Mouse (Mus musculus) spleen, postnatal 0 days (tissue): ENCODE data around the gene Hoxc12. TPM values are rescaled to one million over a fixed set of nuclear protein-coding genes. Genes with fewer than 3 reads are reported as not detected.

Experiments
- polyA plus RNA-seq: library from polyadenylated mRNA; unstranded; fragments of >200 nt; fragmentation: Nextera tagmentation; extraction: Ambion mirVana; gene quantifications from 2 replicates; pipeline ENCODE4 v1.2.1, GENCODE M21; 2015

The Hoxc12 gene
- polyA plus RNA-seq = not detected in 2 replicates

GRCm38 (mm10) chr15:102936279-102936972 is at the start of gene Hoxc12:
Gene Hoxc12 (plus strand): TSS chr15:102936757.

GRCm38 (mm10) chr15:102921053-102922011 is 15.2 kb upstream of the Hoxc12 start, which contains the start of gene Hoxc13:
Gene Hoxc13 (plus strand): TSS chr15:102921103.

GRCm38 (mm10) chr15:102954192-102955006 is 17.8 kb downstream of the Hoxc12 start, which contains the start of gene Hoxc11:
Gene Hoxc11 (plus strand): TSS chr15:102954427.

GRCm38 (mm10) chr15:102966776-102967311 is 30.3 kb downstream of the Hoxc12 start, which contains the start of gene Hoxc10:
Gene Hoxc10 (plus strand): TSS chr15:102966796.

DNA sequence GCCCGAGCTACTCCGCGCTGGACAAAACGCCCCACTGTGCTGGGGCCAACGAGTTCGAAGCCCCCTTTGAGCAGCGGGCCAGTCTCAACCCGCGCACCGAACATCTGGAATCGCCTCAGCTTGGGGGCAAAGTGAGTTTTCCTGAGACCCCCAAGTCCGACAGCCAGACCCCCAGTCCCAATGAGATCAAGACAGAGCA is 30.7 kb downstream of the Hoxc12 start, which contains the start of gene Hoxc5:
TSS of gene Hoxc5 (plus strand) at position 132 of the 199 bp plus-strand sequence.

GRCm38 (mm10) chr15:102976171-102976570 is 39.6 kb downstream of the Hoxc12 start, which contains the start of gene Hoxc9:
Gene Hoxc9 (plus strand): TSS chr15:102976439.

Other genes with a start within 250 kb of the Hoxc12 start
- 17.6 and 23.3 TPM in 2 replicates for gene Calcoco1, start 214.6 kb upstream of the Hoxc12 start, polyA plus RNA-seq
- gene Hoxc13, start 15.7 kb upstream of the Hoxc12 start, polyA plus RNA-seq = not detected in 2 replicates
- not detected in 2 replicates for gene Hoxc11, start 17.7 kb downstream of the Hoxc12 start, polyA plus RNA-seq
- gene Hoxc10, start 30.0 kb downstream of the Hoxc12 start, polyA plus RNA-seq = not detected in 2 replicates
- 0.55 and 0.61 TPM in 2 replicates for gene Hoxc5, start 30.7 kb downstream of the Hoxc12 start, polyA plus RNA-seq
- not detected in 2 replicates for gene Hoxc9, start 39.7 kb downstream of the Hoxc12 start, polyA plus RNA-seq
- gene Hoxc8, start 53.9 kb downstream of the Hoxc12 start, polyA plus RNA-seq = not detected in 2 replicates
- 0.13 TPM in 1 of 2 replicates, not detected in the other for gene Hoxc6, start 61.5 kb downstream of the Hoxc12 start, polyA plus RNA-seq
- 0.63 and 0.65 TPM in 2 replicates for gene Hoxc4, start 82.2 kb downstream of the Hoxc12 start, polyA plus RNA-seq
- 3.3 and 3.6 TPM in 2 replicates for gene Smug1, start 230.3 kb downstream of the Hoxc12 start, polyA plus RNA-seq